Mouse (Mus musculus): ENCODE measurements around the gene Mrpl38.
"Not testable (repeated sequence)": the region's sequence is repeated elsewhere in the genome, so short reads cannot be mapped to it uniquely, and the experiment has no call there.

Gene Mrpl38

GRCm38 (mm10) chr11:116143468-116143867 is 4.8 kb upstream of the Mrpl38 start:
- DNase-seq (ENCODE audit: low spot score): no peak

- DNase-seq (ENCODE audit: low spot score): peak; percentile 48
Observed at GRCm38 (mm10) chr11:116142211-116142991, 3.7 kb upstream of the Mrpl38 start.

- no peak for DNase-seq (ENCODE audit: low spot score)
Observed at GRCm38 (mm10) chr11:116138096-116138467, 586 bp downstream of the Mrpl38 start.

- no peak for DNase-seq (ENCODE audit: low spot score)
Observed at GRCm38 (mm10) chr11:116134171-116134570, 4.5 kb downstream of the Mrpl38 start.

- DNase-seq (ENCODE audit: low spot score): peak; percentile 41
Observed at GRCm38 (mm10) chr11:116133497-116133896, 5.2 kb downstream of the Mrpl38 start.

- DNase-seq (ENCODE audit: low spot score): peak; percentile 53
Observed at GRCm38 (mm10) chr11:116132366-116133333, 6.0 kb downstream of the Mrpl38 start.

- DNase-seq (ENCODE audit: low spot score): no peak
Observed at GRCm38 (mm10) chr11:116131349-116132170, 7.1 kb downstream of the Mrpl38 start.

- peak; percentile 92 for DNase-seq (ENCODE audit: low spot score)
Observed at GRCm38 (mm10) chr11:116130488-116131205, 8.0 kb downstream of the Mrpl38 start, which contains the start of gene Trim65. Gene Trim65 (minus strand): TSS chr11:116131128.

- DNase-seq (ENCODE audit: low spot score): peak; percentile 16
Observed at GRCm38 (mm10) chr11:116129993-116130487, 8.6 kb downstream of the Mrpl38 start.

GRCm38 (mm10) chr11:116129091-116129790 is 9.4 kb downstream of the Mrpl38 start:
- DNase-seq (ENCODE audit: low spot score): no peak

- DNase-seq (ENCODE audit: low spot score): no peak
Observed at GRCm38 (mm10) chr11:116127986-116128385, 10.7 kb downstream of the Mrpl38 start.

- no peak for DNase-seq (ENCODE audit: low spot score)
Observed at GRCm38 (mm10) chr11:116127156-116127980, 11.3 kb downstream of the Mrpl38 start, which contains the start of gene Trim47. Gene Trim47 (minus strand): TSS chr11:116127210.

GRCm38 (mm10) chr11:116126261-116126660 is 12.4 kb downstream of the Mrpl38 start:
- DNase-seq (ENCODE audit: low spot score): no peak

GRCm38 (mm10) chr11:116121731-116122245 is 16.9 kb downstream of the Mrpl38 start:
- DNase-seq (ENCODE audit: low spot score): not testable (repeated sequence)

GRCm38 (mm10) chr11:116117819-116118218 is 20.8 kb downstream of the Mrpl38 start:
- DNase-seq (ENCODE audit: low spot score): no peak

GRCm38 (mm10) chr11:116117241-116117640 is 21.4 kb downstream of the Mrpl38 start:
- DNase-seq (ENCODE audit: low spot score): no peak

GRCm38 (mm10) chr11:116111611-116112203 is 27.0 kb downstream of the Mrpl38 start:
- no peak for DNase-seq (ENCODE audit: low spot score)

GRCm38 (mm10) chr11:116111067-116111466 is 27.6 kb downstream of the Mrpl38 start:
- no peak for DNase-seq (ENCODE audit: low spot score)

GRCm38 (mm10) chr11:116110540-116110939 is 28.1 kb downstream of the Mrpl38 start:
- peak; percentile 34 for DNase-seq (ENCODE audit: low spot score)

Data from MN1 (cell line).